Mouse (Mus musculus) C2C12 (cell line): ENCODE results near the gene Emc3.

ENCODE experiments used
- MAX ChIP-seq: IDR thresholded peaks from one replicate; pipeline ENCODE4 v1.6.1; 2011; ENCODE audit warnings: mild to moderate bottlenecking, control low read depth
- USF1 ChIP-seq: IDR thresholded peaks from one replicate; pipeline ENCODE4 v1.6.1; 2011; ENCODE audit warnings: low read depth, mild to moderate bottlenecking, control low read depth, moderate library complexity

- no peak for TF ChIP-seq USF1
- no peak for TF ChIP-seq MAX
Measured at GRCm38 (mm10) chr6:113564557-113564956, 33.1 kb upstream of the Emc3 start.
